Mouse (Mus musculus): ENCODE data around the gene Art3.

GRCm38 (mm10) chr5:92294525-92294924, 37.1 kb upstream of the Art3 start:
- TF ChIP-seq CTCF (IDR thresholded peaks at IDR 0.05) (no peak), EP300 (IDR thresholded peaks at IDR 0.05) (no peak)
